Mouse (Mus musculus): ENCODE data around the gene Gm11634. TPM values are rescaled to one million over a fixed set of nuclear protein-coding genes. Genes with fewer than 3 reads are reported as not detected.
A peak's percentile ranks its signal among the peaks of the same experiment; 100 is the strongest.
"Not testable (repeated sequence)": the region's sequence is repeated elsewhere in the genome, so short reads cannot be mapped to it uniquely, and the experiment has no call there.

Gene Gm11634
- polyA plus RNA-seq, 1 experiment from 2014 or later: not detected

DNA sequence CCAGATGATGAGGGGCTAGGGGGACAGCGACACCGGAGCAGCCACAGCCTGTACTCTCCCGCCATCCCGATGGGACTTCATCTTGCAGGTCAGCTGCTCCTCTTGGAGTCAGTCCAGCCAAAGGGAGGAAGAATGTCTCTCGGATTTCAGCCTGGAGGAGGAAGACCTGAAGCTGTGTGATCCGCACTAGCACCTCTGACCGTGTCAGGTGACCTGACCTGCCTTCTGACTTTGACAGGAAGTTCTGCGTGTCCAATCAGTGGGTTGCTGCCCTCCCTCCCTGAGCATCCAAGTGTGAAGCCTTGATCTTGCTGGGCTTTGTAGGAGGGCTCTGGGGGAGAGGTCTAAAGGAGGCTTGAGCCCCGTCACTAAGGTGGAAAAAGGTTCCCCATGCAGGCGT is 36.6 kb upstream of the Gm11634 start:
- ATAC-seq (ENCODE audit: insufficient number of reproducible peaks, low FRiP score): no peak
- WGBS: 67% methylated on average over 10 of the region's 10 CpGs

DNA sequence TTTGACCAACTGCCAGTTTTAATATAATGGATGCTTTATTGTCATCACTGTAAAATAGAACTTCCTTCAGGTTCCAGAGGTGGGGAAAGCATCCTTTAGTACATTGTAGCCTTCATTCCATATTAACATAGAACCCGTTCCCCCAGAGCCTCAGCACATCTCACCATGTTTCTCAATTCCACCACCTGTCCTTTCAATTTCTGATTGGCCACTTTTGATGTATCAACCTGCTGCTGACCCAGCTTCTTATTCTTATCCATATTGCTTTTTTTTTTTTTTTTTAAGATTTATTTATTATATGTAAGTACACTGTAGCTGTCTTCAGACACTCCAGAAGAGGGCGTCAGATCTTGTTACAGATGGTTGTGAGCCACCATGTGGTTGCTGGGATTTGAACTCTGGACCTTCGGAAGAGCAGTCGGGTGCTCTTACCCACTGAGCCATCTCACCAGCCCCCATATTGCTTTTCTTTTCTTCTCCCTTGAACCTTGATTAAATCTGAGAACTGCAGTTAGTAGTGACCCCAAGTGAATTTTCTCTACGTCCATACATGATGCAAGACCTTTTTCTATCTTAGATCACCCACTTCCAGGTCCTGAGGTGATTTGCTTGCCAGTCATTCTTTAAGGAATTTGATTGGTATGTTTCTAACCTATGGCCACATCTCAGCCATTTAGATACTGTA is 29.8 kb upstream of the Gm11634 start:
- H3K4me1 ChIP-seq (replicated peaks); H3K9ac ChIP-seq; H3K27ac ChIP-seq (ENCODE audit: poor library complexity, severe bottlenecking); H3K36me3 ChIP-seq; H3K27me3 ChIP-seq (replicated peaks); H3K9me3 ChIP-seq (replicated peaks); ATAC-seq (ENCODE audit: insufficient number of reproducible peaks, low FRiP score); H3K4me3 ChIP-seq: not testable (repeated sequence)
- 72% methylated on average over 4 of the region's 5 CpGs for WGBS
- H3K4me2 ChIP-seq: peak overlapping the region; percentile 72; the same call in 1 of the 2 replicates

More for the DNA sequence above, 36.6 kb upstream of the Gm11634 start:
- no peaks in the 10 kb centered on the region for H3K9me3 ChIP-seq (replicated peaks)
- H3K4me1 ChIP-seq (replicated peaks): no peaks in the 10 kb centered on the region
- no peak overlapping the region for H3K4me2 ChIP-seq
- H3K27ac ChIP-seq (ENCODE audit: poor library complexity, severe bottlenecking): no peak overlapping the region
- H3K36me3 ChIP-seq: peaks cover 17% of the 10 kb centered on the region
- H3K27me3 ChIP-seq (replicated peaks): no peaks in the 10 kb centered on the region
- H3K9ac ChIP-seq: no peak overlapping the region
- H3K4me3 ChIP-seq: no peak overlapping the region

DNA sequence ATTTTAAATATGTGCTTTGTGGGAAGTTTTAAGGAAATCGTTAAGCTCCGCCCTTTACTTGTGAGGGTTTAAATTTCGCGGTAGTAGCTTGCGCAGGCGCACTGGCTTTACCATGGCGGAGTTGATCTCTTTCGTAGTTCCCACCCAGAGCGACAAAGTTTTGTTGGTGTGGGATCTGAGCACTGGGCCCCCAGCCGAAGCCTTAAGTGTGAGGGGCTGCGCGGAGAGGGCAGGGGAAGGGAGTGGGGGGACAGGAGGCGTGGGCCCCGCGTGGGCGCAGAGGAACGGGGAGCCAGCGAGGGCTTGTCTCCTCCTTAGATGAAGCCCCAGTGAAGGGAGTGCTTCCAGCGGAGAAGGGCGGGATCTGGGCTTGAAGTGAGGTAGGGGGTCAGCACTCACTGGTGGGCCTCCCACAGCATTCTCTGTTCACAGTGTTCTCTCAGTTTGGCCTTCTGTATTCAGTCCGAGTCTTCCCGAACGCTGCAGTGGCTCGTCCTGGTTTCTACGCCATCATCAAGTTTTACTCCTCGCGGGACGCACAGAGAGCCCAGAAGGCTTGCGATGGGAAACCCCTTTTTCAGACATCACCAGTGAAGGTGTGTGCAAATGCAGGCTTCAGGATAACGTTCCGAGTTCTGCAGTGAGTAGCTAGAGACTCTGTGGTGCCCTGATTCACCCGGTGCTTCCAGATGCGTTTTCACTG is 29.0 kb upstream of the Gm11634 start:
- ATAC-seq (ENCODE audit: insufficient number of reproducible peaks, low FRiP score): peak; percentile 74
- Histone ChIP-seq H3K9ac (peak overlapping the region; percentile 77), H3K36me3 (0 out of 2 replicates have a peak, but pooled peaks cover 3% of the 10 kb centered on the region), H3K27ac (ENCODE audit: poor library complexity, severe bottlenecking) (peak overlapping the region; percentile 98), H3K27me3 (replicated peaks) (no peaks in the 10 kb centered on the region), H3K9me3 (replicated peaks) (no peaks in the 10 kb centered on the region), H3K4me2 (peak overlapping the region; percentile 72), H3K4me3 (peak overlapping the region; percentile 57), H3K4me1 (replicated peaks) (no peaks in the 10 kb centered on the region)
- WGBS: under 1% methylated on average over 33 of the region's 33 CpGs

DNA sequence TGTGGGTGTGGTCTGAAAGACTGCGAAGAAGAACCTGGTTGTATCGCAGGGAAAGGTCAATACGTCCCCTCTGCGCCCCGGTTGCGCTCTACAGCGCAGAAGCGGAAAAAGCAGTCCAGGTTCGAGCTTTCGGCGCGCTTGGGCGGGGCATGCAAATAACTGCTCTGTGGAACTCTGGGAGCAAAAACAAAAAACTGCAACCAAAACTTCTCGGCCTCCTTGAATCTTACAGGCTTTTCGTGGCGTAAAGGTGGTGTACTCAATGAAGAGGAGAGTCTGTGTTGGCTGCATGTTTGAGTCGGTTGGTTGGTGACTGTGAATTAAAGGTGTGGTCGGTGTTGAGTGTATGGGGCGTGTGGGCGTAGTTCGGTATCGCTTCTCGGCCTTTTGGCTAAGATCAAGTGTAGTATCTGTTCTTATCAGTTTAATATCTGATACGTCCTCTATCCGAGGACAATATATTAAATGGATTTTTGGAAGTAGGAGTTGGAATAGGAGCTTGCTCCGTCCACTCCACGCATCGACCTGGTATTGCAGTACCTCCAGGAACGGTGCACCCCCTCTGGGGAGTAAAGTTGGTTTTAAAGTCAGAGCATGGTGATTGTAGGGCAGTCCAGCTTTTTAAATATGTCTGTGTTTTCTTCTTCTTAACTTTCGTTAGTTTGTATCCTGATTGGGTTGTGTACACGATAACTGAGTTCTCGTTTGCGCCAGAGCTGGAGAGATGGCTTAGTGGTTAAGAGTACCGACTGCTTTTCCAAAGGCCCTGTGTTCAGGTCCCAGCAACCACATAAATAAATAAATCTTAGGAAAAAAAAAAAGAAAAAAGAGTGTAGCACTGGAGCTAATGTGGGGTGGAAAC is 28.2 kb upstream of the Gm11634 start, which contains the start of gene Rdm1:
TSS of gene Rdm1 (plus strand) at position 201 of the 862 bp plus-strand sequence.
- Histone ChIP-seq H3K4me3 (peak within 1 kb of the TSS; percentile 57), H3K27ac (ENCODE audit: poor library complexity, severe bottlenecking) (peak within 1 kb of the TSS; percentile 100), H3K9me3 (replicated peaks) (no peaks in the 10 kb centered on the region), H3K4me2 (peak within 1 kb of the TSS; percentile 72), H3K27me3 (replicated peaks) (no peaks in the 10 kb centered on the region), H3K36me3 (0 out of 2 replicates have a peak, but pooled peaks cover 3% of the 10 kb centered on the region), H3K4me1 (replicated peaks) (no peaks in the 10 kb centered on the region), H3K9ac (peak within 1 kb of the TSS; percentile 77)
- peak; percentile 90 for ATAC-seq (ENCODE audit: insufficient number of reproducible peaks, low FRiP score)
- under 1% methylated on average over 34 of the region's 34 CpGs for WGBS

DNA sequence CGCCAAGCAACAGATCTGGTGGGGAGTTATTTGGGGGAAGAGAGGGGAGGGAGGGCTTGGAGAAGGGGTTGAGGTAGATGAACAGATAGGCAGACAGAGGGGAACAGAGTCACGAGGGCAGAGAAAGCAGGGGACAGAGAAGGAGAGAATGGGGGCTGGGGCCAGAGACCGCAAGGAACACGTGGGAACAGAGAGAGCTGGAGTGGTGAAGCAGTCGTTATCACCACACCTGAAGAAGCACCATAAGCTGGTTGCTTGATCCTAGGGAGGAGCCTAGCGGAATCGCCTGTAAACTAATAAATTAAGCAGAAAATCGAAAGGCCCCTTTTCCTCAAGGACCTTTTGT is 27.6 kb upstream of the Gm11634 start:
- Histone ChIP-seq H3K27me3 (replicated peaks) (no peaks in the 10 kb centered on the region), H3K4me1 (replicated peaks) (no peaks in the 10 kb centered on the region), H3K9ac (peak overlapping the region; percentile 73), H3K9me3 (replicated peaks) (no peaks in the 10 kb centered on the region), H3K27ac (ENCODE audit: poor library complexity, severe bottlenecking) (peak overlapping the region; percentile 100), H3K4me3 (peak overlapping the region; percentile 46), H3K4me2 (peak overlapping the region; percentile 72), H3K36me3 (0 out of 2 replicates have a peak, but pooled peaks cover 3% of the 10 kb centered on the region)
- ATAC-seq (ENCODE audit: insufficient number of reproducible peaks, low FRiP score): peak; percentile 8; the same call in 1 of the 2 replicates
- WGBS: 6% methylated on average over 8 of the region's 8 CpGs

DNA sequence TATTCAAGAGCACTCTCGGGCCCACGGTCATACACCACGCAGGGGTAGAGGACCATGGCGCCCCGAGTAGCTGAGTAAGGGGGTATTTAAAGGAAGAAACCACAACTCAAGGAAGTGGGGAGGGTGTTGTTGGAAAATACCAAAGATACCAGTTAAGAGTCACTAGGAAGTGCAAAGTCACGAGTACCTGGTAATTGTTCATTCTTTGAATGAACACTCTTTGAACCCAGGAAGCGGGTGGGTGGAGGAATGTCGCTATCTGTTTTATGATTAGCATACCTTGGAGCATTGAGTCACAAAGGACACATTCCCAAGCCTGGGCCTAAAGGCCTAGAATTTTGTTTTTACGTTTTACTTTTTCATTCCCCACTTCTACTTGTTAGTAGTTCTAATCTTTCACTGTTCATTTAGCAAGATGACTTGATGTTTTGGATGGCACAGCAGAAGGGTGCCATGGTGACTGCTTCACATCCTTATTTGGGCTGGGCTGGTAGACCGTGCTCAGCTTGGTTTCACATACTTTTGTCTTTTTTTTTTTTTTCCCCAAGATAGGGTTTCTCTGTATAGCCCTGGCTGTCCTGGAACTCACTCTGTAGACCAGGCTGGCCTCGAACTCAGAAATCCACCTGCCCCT is 21.1 kb upstream of the Gm11634 start:
- not testable (repeated sequence) for H3K27me3 ChIP-seq (replicated peaks); H3K4me2 ChIP-seq; H3K4me3 ChIP-seq; H3K36me3 ChIP-seq; H3K27ac ChIP-seq (ENCODE audit: poor library complexity, severe bottlenecking); H3K9me3 ChIP-seq (replicated peaks); ATAC-seq (ENCODE audit: insufficient number of reproducible peaks, low FRiP score); H3K9ac ChIP-seq
- WGBS: 76% methylated on average over 11 of the region's 11 CpGs
- H3K4me1 ChIP-seq (replicated peaks): peaks cover 17% of the 10 kb centered on the region

DNA sequence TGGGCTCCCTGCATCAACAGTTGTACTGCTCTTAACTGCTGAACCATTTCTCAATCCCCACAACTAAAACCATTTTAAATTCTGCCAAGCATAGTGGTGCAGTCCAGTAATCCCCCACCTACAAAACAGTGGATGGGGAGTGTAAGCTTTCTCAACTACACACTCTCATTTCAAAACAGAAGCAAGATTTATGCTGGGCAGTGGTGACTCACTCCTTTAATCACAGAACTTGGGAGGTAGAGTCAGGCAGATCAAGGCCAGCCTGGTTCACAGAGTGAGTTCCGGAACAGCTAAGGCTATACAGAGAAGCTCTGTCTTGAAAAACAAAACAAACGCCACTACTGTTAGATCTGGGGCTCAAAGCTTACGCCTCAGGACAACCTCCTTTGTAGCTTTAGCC is 19.5 kb upstream of the Gm11634 start:
- H3K36me3 ChIP-seq: no peaks in the 10 kb centered on the region
- no peak overlapping the region for H3K4me2 ChIP-seq
- H3K4me1 ChIP-seq (replicated peaks): peaks cover 21% of the 10 kb centered on the region
- H3K27me3 ChIP-seq (replicated peaks): 0 out of 2 replicates have a peak, but pooled peaks cover 6% of the 10 kb centered on the region
- H3K9me3 ChIP-seq (replicated peaks): no peaks in the 10 kb centered on the region
- no peak for ATAC-seq (ENCODE audit: insufficient number of reproducible peaks, low FRiP score)
- H3K27ac ChIP-seq (ENCODE audit: poor library complexity, severe bottlenecking): no peak overlapping the region
- no peak overlapping the region for H3K4me3 ChIP-seq
- WGBS: 84% methylated on average over 3 of the region's 3 CpGs
- no peak overlapping the region for H3K9ac ChIP-seq

DNA sequence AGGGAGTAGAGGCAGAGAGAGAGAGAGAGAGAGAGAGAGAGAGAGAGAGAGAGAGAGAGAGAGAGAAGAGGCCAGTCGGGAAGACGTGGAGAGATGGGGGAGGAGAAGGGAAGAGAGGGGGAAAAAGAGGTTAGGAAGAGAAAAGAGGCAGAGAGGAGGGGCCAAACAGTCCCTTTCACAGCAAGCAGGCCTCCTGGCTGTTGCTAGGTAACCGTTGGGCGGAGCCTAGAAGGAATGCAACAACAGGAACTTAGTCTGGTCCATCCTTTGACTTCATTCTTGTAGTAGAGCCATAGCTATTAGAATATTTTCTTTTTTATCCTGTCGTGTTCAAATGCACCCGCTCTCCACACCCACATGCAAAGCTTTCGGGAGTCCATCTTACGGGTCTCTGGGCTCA is 18.8 kb upstream of the Gm11634 start:
- no peak overlapping the region for H3K9ac ChIP-seq
- peak overlapping the region; percentile 11 for H3K4me2 ChIP-seq
- H3K36me3 ChIP-seq: no peaks in the 10 kb centered on the region
- no peaks in the 10 kb centered on the region for H3K9me3 ChIP-seq (replicated peaks)
- H3K27ac ChIP-seq (ENCODE audit: poor library complexity, severe bottlenecking): no peak overlapping the region
- 13% methylated on average over 8 of the region's 8 CpGs for WGBS
- peaks cover 21% of the 10 kb centered on the region for H3K4me1 ChIP-seq (replicated peaks)
- no peak overlapping the region for H3K4me3 ChIP-seq
- ATAC-seq (ENCODE audit: insufficient number of reproducible peaks, low FRiP score): no peak
- H3K27me3 ChIP-seq (replicated peaks): 0 out of 2 replicates have a peak, but pooled peaks cover 6% of the 10 kb centered on the region

DNA sequence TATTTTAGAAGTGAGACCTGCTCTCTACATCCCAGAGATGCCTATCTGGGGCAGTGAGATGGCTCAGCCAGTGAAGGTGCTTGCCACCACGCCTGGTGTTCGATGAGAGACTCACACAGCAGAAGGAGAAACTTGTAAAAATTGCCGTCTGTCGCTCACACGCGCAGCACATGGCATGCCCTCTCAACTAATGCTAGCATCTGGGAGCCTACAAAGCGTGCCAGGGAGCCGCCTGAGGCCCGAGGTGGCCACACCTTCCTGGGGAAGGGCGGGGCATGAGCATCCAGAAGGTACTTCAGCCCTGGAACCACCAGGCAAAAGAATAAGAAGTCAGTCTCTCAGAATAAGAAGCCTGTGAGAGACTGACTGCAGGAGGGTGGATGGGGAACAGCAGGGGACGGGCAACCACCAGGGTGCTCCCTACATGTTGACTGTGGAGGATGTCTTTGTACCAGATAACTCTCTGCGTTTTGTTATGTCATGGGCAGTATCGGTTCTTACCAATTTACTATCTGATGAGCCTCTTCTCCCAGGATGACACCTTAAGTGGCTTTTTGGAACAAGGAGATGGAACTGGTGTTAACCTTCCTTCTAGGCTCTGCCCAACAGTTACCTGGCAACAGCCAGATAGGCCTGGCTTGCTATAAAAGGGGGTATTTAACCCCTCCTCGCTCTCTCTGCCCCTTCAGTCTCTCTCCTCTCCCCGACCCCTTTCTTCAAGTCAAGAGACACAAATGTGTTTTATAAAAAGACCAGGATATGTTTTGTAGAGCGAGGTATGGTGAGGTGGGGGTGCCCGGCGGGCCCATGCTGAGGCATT is 18.1 kb upstream of the Gm11634 start:
- Histone ChIP-seq H3K9me3 (replicated peaks) (no peaks in the 10 kb centered on the region), H3K36me3 (no peaks in the 10 kb centered on the region), H3K27ac (ENCODE audit: poor library complexity, severe bottlenecking) (no peak overlapping the region), H3K27me3 (replicated peaks) (0 out of 2 replicates have a peak, but pooled peaks cover 6% of the 10 kb centered on the region), H3K4me1 (replicated peaks) (peaks cover 21% of the 10 kb centered on the region), H3K4me3 (no peak overlapping the region), H3K9ac (no peak overlapping the region), H3K4me2 (peak overlapping the region; percentile 11; the same call in 1 of the 2 replicates)
- 22% methylated on average over 18 of the region's 18 CpGs for WGBS
- no peak for ATAC-seq (ENCODE audit: insufficient number of reproducible peaks, low FRiP score)

DNA sequence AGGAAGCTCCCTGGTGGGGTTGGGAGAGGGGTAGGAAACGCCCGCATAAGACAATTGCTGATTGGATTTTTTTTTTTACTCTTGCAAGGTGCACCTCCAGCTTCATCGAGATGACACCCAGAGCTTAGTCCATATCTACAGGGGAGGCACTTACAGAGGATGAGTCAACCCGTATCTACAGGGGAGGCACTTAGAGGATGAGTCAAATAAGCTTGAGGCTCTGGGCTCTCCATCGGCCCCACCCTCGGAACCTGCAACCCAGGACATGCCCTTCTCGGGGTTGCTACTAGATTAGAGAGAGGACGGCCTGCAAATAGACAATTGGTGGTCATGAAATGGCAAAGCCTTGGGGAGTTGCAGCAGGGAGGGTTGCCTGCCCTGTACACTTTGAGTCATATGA is 17.0 kb upstream of the Gm11634 start:
- no peak for ATAC-seq (ENCODE audit: insufficient number of reproducible peaks, low FRiP score)
- no peak overlapping the region for H3K4me3 ChIP-seq
- 72% methylated on average over 8 of the region's 8 CpGs for WGBS
- H3K27me3 ChIP-seq (replicated peaks): 0 out of 2 replicates have a peak, but pooled peaks cover 6% of the 10 kb centered on the region
- no peaks in the 10 kb centered on the region for H3K36me3 ChIP-seq
- H3K27ac ChIP-seq (ENCODE audit: poor library complexity, severe bottlenecking): no peak overlapping the region
- H3K9me3 ChIP-seq (replicated peaks): no peaks in the 10 kb centered on the region
- no peak overlapping the region for H3K4me2 ChIP-seq
- peaks cover 21% of the 10 kb centered on the region for H3K4me1 ChIP-seq (replicated peaks)
- no peak overlapping the region for H3K9ac ChIP-seq
